Mouse (Mus musculus) left cerebral cortex, adult 11 months (tissue): ENCODE data around the gene Wfdc17.
A peak's percentile ranks its signal among the peaks of the same experiment; 100 is the strongest.

ENCODE experiments used
- DNase-seq: peaks from one replicate; pipeline ENCODE4 v3.0.0; 2022; ENCODE audit warnings: low spot score

Gene Wfdc17

GRCm38 (mm10) chr11:83703705-83704104 is at the start of gene Wfdc17:
TSS of gene Wfdc17 (plus strand) at chr11:83703991.
- DNase-seq = no peak

- no peak for DNase-seq
Observed at GRCm38 (mm10) chr11:83654606-83655005, 49.2 kb upstream of the Wfdc17 start.

GRCm38 (mm10) chr11:83657508-83657907 is 46.3 kb upstream of the Wfdc17 start:
- no peak for DNase-seq

- DNase-seq = no peak
Observed at GRCm38 (mm10) chr11:83658797-83659196, 45.0 kb upstream of the Wfdc17 start.

- no peak for DNase-seq
Observed at GRCm38 (mm10) chr11:83662204-83662603, 41.6 kb upstream of the Wfdc17 start, which contains the start of gene Ccl4. TSS of gene Ccl4 (plus strand) at chr11:83662584.

- DNase-seq = no peak
Observed at GRCm38 (mm10) chr11:83663532-83663931, 40.3 kb upstream of the Wfdc17 start.

- DNase-seq = no peak
Observed at GRCm38 (mm10) chr11:83671743-83672142, 32.0 kb upstream of the Wfdc17 start.

GRCm38 (mm10) chr11:83675665-83676064 is 28.1 kb upstream of the Wfdc17 start:
- no peak for DNase-seq

GRCm38 (mm10) chr11:83689918-83690317 is 13.9 kb upstream of the Wfdc17 start:
- no peak for DNase-seq

- DNase-seq = no peak
Observed at GRCm38 (mm10) chr11:83692008-83692407, 11.8 kb upstream of the Wfdc17 start.

GRCm38 (mm10) chr11:83708715-83709114 is 4.9 kb downstream of the Wfdc17 start, which contains the start of gene Wfdc18:
TSS of gene Wfdc18 (plus strand) at chr11:83709015.
- peak; percentile 5 for DNase-seq

GRCm38 (mm10) chr11:83709683-83710082 is 5.9 kb downstream of the Wfdc17 start:
- DNase-seq = no peak

- DNase-seq = no peak
Observed at GRCm38 (mm10) chr11:83712671-83713070, 8.9 kb downstream of the Wfdc17 start.

GRCm38 (mm10) chr11:83713925-83714324 is 10.1 kb downstream of the Wfdc17 start:
- no peak for DNase-seq

- no peak for DNase-seq
Observed at GRCm38 (mm10) chr11:83717042-83717665, 13.4 kb downstream of the Wfdc17 start.

GRCm38 (mm10) chr11:83720766-83721165 is 17.0 kb downstream of the Wfdc17 start:
- DNase-seq = no peak

- no peak for DNase-seq
Observed at GRCm38 (mm10) chr11:83728757-83729432, 25.1 kb downstream of the Wfdc17 start.

- DNase-seq = no peak
Observed at GRCm38 (mm10) chr11:83731116-83731515, 27.3 kb downstream of the Wfdc17 start.

- no peak for DNase-seq
Observed at GRCm38 (mm10) chr11:83733071-83733640, 29.4 kb downstream of the Wfdc17 start.

GRCm38 (mm10) chr11:83734215-83734614 is 30.4 kb downstream of the Wfdc17 start:
- no peak for DNase-seq

GRCm38 (mm10) chr11:83735881-83736280 is 32.1 kb downstream of the Wfdc17 start:
- DNase-seq = no peak

GRCm38 (mm10) chr11:83737109-83737558 is 33.3 kb downstream of the Wfdc17 start:
- no peak for DNase-seq

GRCm38 (mm10) chr11:83739241-83739640 is 35.5 kb downstream of the Wfdc17 start:
- DNase-seq = peak; percentile 62
